Mouse (Mus musculus) neural tube, embryonic 11.5 days (tissue): ENCODE data around the gene F3. TPM values are rescaled to one million over a fixed set of nuclear protein-coding genes. Genes with fewer than 3 reads are reported as not detected.

Experiments used
- ATAC-seq: fragments of 200-750 bp; cut with Nextera tagmentation; 2 replicates; pipeline ENCODE4 v1.8.0; 2017; ENCODE audit warnings: moderate number of reproducible peaks, mild to moderate bottlenecking, moderate TSS enrichment, moderate library complexity; ENCODE audit not compliant: insufficient read depth, low FRiP score, low TSS enrichment
- DNase-seq: peaks from one replicate; pipeline ENCODE4 v3.0.0-alpha.2; 2015; ENCODE audit warnings: low spot score
- H3K27ac ChIP-seq: fragments of 300-500 bp; sonication (generic); 2 replicates; pipeline ENCODE4 v1.5.1; 2014; ENCODE audit warnings: low read depth, mild to moderate bottlenecking, low read length
- H3K27me3 ChIP-seq: fragments of 300-500 bp; sonication (generic); 2 replicates; pipeline ENCODE4 v1.6.1; 2014; ENCODE audit warnings: mild to moderate bottlenecking, low read length, mixed read lengths; ENCODE audit not compliant: control insufficient read depth, insufficient read depth
- H3K36me3 ChIP-seq: fragments of 300-500 bp; sonication (generic); 2 replicates; pipeline ENCODE4 v1.6.1; 2014; ENCODE audit warnings: mild to moderate bottlenecking, low read length, moderate library complexity, mixed read lengths; ENCODE audit not compliant: control insufficient read depth, insufficient read depth
- H3K4me1 ChIP-seq: fragments of 300-500 bp; sonication (generic); 2 replicates; pipeline ENCODE4 v1.6.1; 2014; ENCODE audit warnings: low read length, mixed read lengths; ENCODE audit not compliant: control insufficient read depth, insufficient read depth
- H3K4me2 ChIP-seq: fragments of 300-500 bp; sonication (generic); 2 replicates; pipeline ENCODE4 v1.6.1; 2014; ENCODE audit warnings: low read depth, mild to moderate bottlenecking, moderate library complexity
- H3K4me3 ChIP-seq: fragments of 300-500 bp; sonication (generic); 2 replicates; pipeline ENCODE4 v1.5.1; 2014; ENCODE audit warnings: low read depth, low read length
- H3K9ac ChIP-seq: fragments of 300-500 bp; sonication (generic); 2 replicates; pipeline ENCODE4 v1.6.1; 2014; ENCODE audit warnings: mild to moderate bottlenecking, low read length
- H3K9me3 ChIP-seq: fragments of 300-500 bp; sonication (generic); 2 replicates; pipeline ENCODE4 v1.6.1; 2016; ENCODE audit warnings: low read length; ENCODE audit not compliant: control insufficient read depth
- WGBS: fragments of 180-500 bp; shearing (Covaris S2); extraction: QIAGEN DNeasy Blood & Tissue Kit; methylation state at CpG from one replicate; pipeline ENCODE4 v1.1.7; 2014; 5-methylcytosine and 5-hydroxymethylcytosine counted together
- polyA plus RNA-seq: library from polyadenylated mRNA; unstranded; fragments of >200 nt; fragmentation: Nextera tagmentation; extraction: Ambion mirVana; gene quantifications from 2 replicates; pipeline ENCODE4 v1.2.1, GENCODE M21; 2014

F3 gene
- polyA plus RNA-seq, 1 experiment from 2014 or later, result 8.2 TPM

- Histone ChIP-seq H3K9me3 (no peaks in the 10 kb centered on the region), H3K9ac (no peak overlapping the region), H3K36me3 (no peaks in the 10 kb centered on the region), H3K4me1 (peaks cover 18% of the 10 kb centered on the region; the same call in 1 of the 2 replicates), H3K4me2 (peak overlapping the region; percentile 29), H3K4me3 (no peak overlapping the region), H3K27ac (peak overlapping the region; percentile 82), H3K27me3 (no peaks in the 10 kb centered on the region)
- ATAC-seq, result peak; percentile 91
- DNase-seq, result peak; percentile 74
- WGBS, result 25% methylated on average over 8 of the region's 8 CpGs
Observed at GRCm38 (mm10) chr3:121700364-121700952, 22.9 kb upstream of the F3 start.

GRCm38 (mm10) chr3:121703155-121703879 is 20.0 kb upstream of the F3 start:
- H3K9me3 ChIP-seq, result no peaks in the 10 kb centered on the region
- WGBS, result 91% methylated on average over 7 of the region's 7 CpGs
- no peak for DNase-seq
- H3K4me1 ChIP-seq, result peaks cover 18% of the 10 kb centered on the region; the same call in 1 of the 2 replicates
- H3K27me3 ChIP-seq, result no peaks in the 10 kb centered on the region
- no peak overlapping the region for H3K4me3 ChIP-seq
- no peak overlapping the region for H3K9ac ChIP-seq
- H3K4me2 ChIP-seq, result no peak overlapping the region
- no peak overlapping the region for H3K27ac ChIP-seq
- H3K36me3 ChIP-seq, result no peaks in the 10 kb centered on the region
- no peak for ATAC-seq

DNA sequence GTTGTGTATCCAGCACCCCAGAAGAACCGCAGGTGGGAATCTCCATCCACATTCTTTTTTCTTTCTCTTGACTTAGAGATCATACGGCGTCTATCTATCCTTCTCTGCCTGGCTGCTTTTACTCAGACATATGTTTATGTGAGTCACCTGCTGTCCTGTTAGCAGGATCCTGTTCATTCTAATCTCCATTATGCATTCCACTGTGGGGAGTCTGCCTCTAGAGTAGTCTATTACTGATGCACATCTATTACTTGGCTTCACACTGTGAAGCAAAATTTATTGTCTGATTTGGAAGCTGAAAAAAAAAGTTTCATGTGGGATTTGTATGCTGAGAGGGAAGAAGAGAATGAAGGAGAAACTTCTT is 19.5 kb upstream of the F3 start:
- H3K27me3 ChIP-seq, result no peaks in the 10 kb centered on the region
- WGBS, result 77% methylated on average over 3 of the region's 3 CpGs
- peaks cover 16% of the 10 kb centered on the region; the same call in 1 of the 2 replicates for H3K4me1 ChIP-seq
- ATAC-seq (no peak), DNase-seq (no peak)
- H3K4me3 ChIP-seq, result no peak overlapping the region
- no peak overlapping the region for H3K4me2 ChIP-seq
- H3K36me3 ChIP-seq, result no peaks in the 10 kb centered on the region
- no peak overlapping the region for H3K27ac ChIP-seq
- no peaks in the 10 kb centered on the region for H3K9me3 ChIP-seq
- no peak overlapping the region for H3K9ac ChIP-seq

- no peak overlapping the region for H3K9ac ChIP-seq
- H3K9me3 ChIP-seq, result no peaks in the 10 kb centered on the region
- no peak for ATAC-seq
- no peak overlapping the region for H3K4me3 ChIP-seq
- no peak for DNase-seq
- no peaks in the 10 kb centered on the region for H3K27me3 ChIP-seq
- H3K4me1 ChIP-seq, result peaks cover 9% of the 10 kb centered on the region; the same call in 1 of the 2 replicates
- WGBS, result 86% methylated on average over 5 of the region's 5 CpGs
- no peak overlapping the region for H3K4me2 ChIP-seq
- no peaks in the 10 kb centered on the region for H3K36me3 ChIP-seq
- no peak overlapping the region for H3K27ac ChIP-seq
Observed at GRCm38 (mm10) chr3:121706087-121706486, 17.2 kb upstream of the F3 start.

- 84% methylated on average over 4 of the region's 4 CpGs for WGBS
- 0 out of 2 replicates have a peak, but pooled peaks cover 3% of the 10 kb centered on the region for H3K4me1 ChIP-seq
- no peak overlapping the region for H3K27ac ChIP-seq
- no peaks in the 10 kb centered on the region for H3K9me3 ChIP-seq
- H3K27me3 ChIP-seq, result no peaks in the 10 kb centered on the region
- H3K4me3 ChIP-seq, result no peak overlapping the region
- H3K36me3 ChIP-seq, result no peaks in the 10 kb centered on the region
- no peak overlapping the region for H3K9ac ChIP-seq
- ATAC-seq (no peak), DNase-seq (no peak)
- no peak overlapping the region for H3K4me2 ChIP-seq
Observed at GRCm38 (mm10) chr3:121707106-121707505, 16.2 kb upstream of the F3 start.

GRCm38 (mm10) chr3:121710894-121711531 is 12.3 kb upstream of the F3 start:
- Histone ChIP-seq H3K36me3 (no peaks in the 10 kb centered on the region), H3K4me3 (no peak overlapping the region), H3K4me1 (no peaks in the 10 kb centered on the region), H3K27ac (no peak overlapping the region), H3K9ac (no peak overlapping the region), H3K4me2 (no peak overlapping the region), H3K27me3 (no peaks in the 10 kb centered on the region), H3K9me3 (no peaks in the 10 kb centered on the region)
- DNase-seq (no peak), ATAC-seq (no peak)
- WGBS, result 88% methylated on average over 7 of the region's 7 CpGs

DNA sequence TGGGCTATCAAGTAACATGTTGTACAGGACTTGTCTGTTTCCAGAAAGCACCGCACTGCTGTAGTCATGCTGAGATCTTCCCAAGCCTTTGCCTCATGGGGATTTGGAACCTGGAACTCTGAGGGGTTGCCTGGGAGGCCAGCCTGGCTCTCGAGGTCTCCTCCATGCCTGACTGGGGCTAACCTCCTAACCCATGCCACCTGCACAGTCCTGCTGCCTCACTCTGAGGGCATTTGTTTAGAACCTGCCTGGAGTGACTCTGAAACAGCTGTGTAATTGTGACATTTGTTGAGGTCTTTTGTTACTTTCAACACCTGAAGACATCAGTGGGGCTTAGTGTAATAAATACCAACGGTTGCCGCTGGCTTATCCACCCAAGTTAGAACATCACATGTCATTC is 11.1 kb upstream of the F3 start:
- ATAC-seq (no peak), DNase-seq (no peak)
- Histone ChIP-seq H3K4me3 (no peak overlapping the region), H3K27me3 (no peaks in the 10 kb centered on the region), H3K4me2 (no peak overlapping the region), H3K36me3 (no peaks in the 10 kb centered on the region), H3K9me3 (no peaks in the 10 kb centered on the region), H3K4me1 (no peaks in the 10 kb centered on the region), H3K9ac (no peak overlapping the region), H3K27ac (no peak overlapping the region)
- WGBS, result 65% methylated on average over 4 of the region's 4 CpGs

DNA sequence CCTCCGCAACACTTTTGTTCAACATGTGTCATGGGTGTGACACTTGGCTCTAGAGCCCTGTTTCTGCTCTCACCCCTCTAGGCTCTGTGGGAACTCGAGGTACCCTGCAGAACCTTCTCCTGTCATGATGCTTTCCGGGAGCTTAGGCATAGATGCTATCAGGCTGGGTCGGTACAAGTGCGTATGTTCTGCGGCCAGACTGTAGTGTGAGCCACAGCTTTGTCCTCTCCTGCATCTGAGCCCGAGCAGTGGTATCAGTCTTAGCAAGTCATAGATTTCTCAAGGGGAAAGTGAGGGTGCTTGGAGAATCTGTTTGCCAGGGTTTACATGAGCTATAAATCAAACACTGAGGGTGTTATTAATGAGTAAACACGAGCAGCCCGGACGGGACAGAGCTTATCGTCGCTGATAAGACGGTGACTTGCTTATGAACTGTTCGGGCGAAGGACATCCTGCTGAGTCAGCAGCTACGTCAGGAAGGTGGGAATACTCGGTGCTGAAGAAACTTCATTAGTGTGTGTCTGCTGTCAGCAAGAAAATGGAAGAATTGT is 10.1 kb upstream of the F3 start:
- ATAC-seq, result no peak
- Histone ChIP-seq H3K4me2 (no peak overlapping the region), H3K4me3 (no peak overlapping the region), H3K36me3 (no peaks in the 10 kb centered on the region), H3K27me3 (no peaks in the 10 kb centered on the region), H3K27ac (no peak overlapping the region), H3K9ac (no peak overlapping the region), H3K4me1 (no peaks in the 10 kb centered on the region), H3K9me3 (no peaks in the 10 kb centered on the region)
- 84% methylated on average over 17 of the region's 17 CpGs for WGBS
- no peak for DNase-seq
